Mouse (Mus musculus): ENCODE measurements around the gene Brd7. TPM values are rescaled to one million over a fixed set of nuclear protein-coding genes. Genes with fewer than 3 reads are reported as not detected.

Brd7 gene
- polyA plus RNA-seq, 1 experiment, result 13.1 TPM

GRCm38 (mm10) chr8:88328689-88329088 lies 33.3 kb downstream of the Brd7 start:
- Histone ChIP-seq H3K4me3 (ENCODE audit: low read depth, low read length) (no peak overlapping the region), H3K27me3 (ENCODE audit: control insufficient read depth, insufficient read depth, low read length) (no peaks in the 10 kb centered on the region), H3K27ac (ENCODE audit: insufficient read depth, low read depth, low read length) (no peak overlapping the region), H3K36me3 (ENCODE audit: control insufficient read depth, insufficient read depth, low read length) (peaks cover 54% of the 10 kb centered on the region), H3K4me1 (ENCODE audit: control insufficient read depth, insufficient read depth, insufficient read length, low read length) (no peaks in the 10 kb centered on the region)
- WGBS, result 87% methylated on average over 6 of the region's 6 CpGs
- TF ChIP-seq CTCF (IDR thresholded peaks at IDR 0.05; ENCODE audit: extremely low read depth, insufficient read length, insufficient replicate concordance, low read depth, low read length) (no peak), POLR2A (IDR thresholded peaks at IDR 0.05; ENCODE audit: low read depth, low read length) (no peak)

- TF ChIP-seq CTCF (IDR thresholded peaks at IDR 0.05; ENCODE audit: extremely low read depth, insufficient read length, insufficient replicate concordance, low read depth, low read length), result no peak
- no peak for TF ChIP-seq POLR2A (IDR thresholded peaks at IDR 0.05; ENCODE audit: low read depth, low read length)
- H3K36me3 ChIP-seq (ENCODE audit: control insufficient read depth, insufficient read depth, low read length), result peaks cover 37% of the 10 kb centered on the region
- no peak overlapping the region for H3K27ac ChIP-seq (ENCODE audit: insufficient read depth, low read depth, low read length)
- no peaks in the 10 kb centered on the region for H3K27me3 ChIP-seq (ENCODE audit: control insufficient read depth, insufficient read depth, low read length)
- H3K4me1 ChIP-seq (ENCODE audit: control insufficient read depth, insufficient read depth, insufficient read length, low read length), result no peaks in the 10 kb centered on the region
- 97% methylated on average over 12 of the region's 12 CpGs for WGBS
- no peak overlapping the region for H3K4me3 ChIP-seq (ENCODE audit: low read depth, low read length)
These were observed 35.7 kb downstream of the Brd7 start for GRCm38 (mm10) chr8:88326328-88326727.

- Histone ChIP-seq H3K36me3 (ENCODE audit: control insufficient read depth, insufficient read depth, low read length) (peaks cover 33% of the 10 kb centered on the region), H3K27ac (ENCODE audit: insufficient read depth, low read depth, low read length) (no peak overlapping the region), H3K4me1 (ENCODE audit: control insufficient read depth, insufficient read depth, insufficient read length, low read length) (no peaks in the 10 kb centered on the region), H3K27me3 (ENCODE audit: control insufficient read depth, insufficient read depth, low read length) (no peaks in the 10 kb centered on the region), H3K4me3 (ENCODE audit: low read depth, low read length) (no peak overlapping the region)
- TF ChIP-seq CTCF (IDR thresholded peaks at IDR 0.05; ENCODE audit: extremely low read depth, insufficient read length, insufficient replicate concordance, low read depth, low read length), result no peak
- TF ChIP-seq POLR2A (IDR thresholded peaks at IDR 0.05; ENCODE audit: low read depth, low read length), result no peak
- 85% methylated on average over 5 of the region's 5 CpGs for WGBS
These were observed 36.2 kb downstream of the Brd7 start for GRCm38 (mm10) chr8:88325795-88326194.

- Histone ChIP-seq H3K4me1 (ENCODE audit: control insufficient read depth, insufficient read depth, insufficient read length, low read length) (no peaks in the 10 kb centered on the region), H3K36me3 (ENCODE audit: control insufficient read depth, insufficient read depth, low read length) (peaks cover 30% of the 10 kb centered on the region), H3K27ac (ENCODE audit: insufficient read depth, low read depth, low read length) (no peak overlapping the region), H3K27me3 (ENCODE audit: control insufficient read depth, insufficient read depth, low read length) (no peaks in the 10 kb centered on the region), H3K4me3 (ENCODE audit: low read depth, low read length) (no peak overlapping the region)
- 50% methylated on average over 5 of the region's 5 CpGs for WGBS
- TF ChIP-seq POLR2A (IDR thresholded peaks at IDR 0.05; ENCODE audit: low read depth, low read length) (no peak), CTCF (IDR thresholded peaks at IDR 0.05; ENCODE audit: extremely low read depth, insufficient read length, insufficient replicate concordance, low read depth, low read length) (no peak)
These were observed 36.7 kb downstream of the Brd7 start for GRCm38 (mm10) chr8:88325251-88325650.

- Histone ChIP-seq H3K4me1 (ENCODE audit: control insufficient read depth, insufficient read depth, insufficient read length, low read length) (no peaks in the 10 kb centered on the region), H3K36me3 (ENCODE audit: control insufficient read depth, insufficient read depth, low read length) (peaks cover 27% of the 10 kb centered on the region)
These were observed 37.2 kb downstream of the Brd7 start for GRCm38 (mm10) chr8:88324760-88325159.

GRCm38 (mm10) chr8:88323523-88323922 lies 38.5 kb downstream of the Brd7 start:
- 63% methylated on average over 5 of the region's 5 CpGs for WGBS
- Histone ChIP-seq H3K4me3 (ENCODE audit: low read depth, low read length) (no peak overlapping the region), H3K36me3 (ENCODE audit: control insufficient read depth, insufficient read depth, low read length) (peaks cover 20% of the 10 kb centered on the region), H3K4me1 (ENCODE audit: control insufficient read depth, insufficient read depth, insufficient read length, low read length) (no peaks in the 10 kb centered on the region), H3K27me3 (ENCODE audit: control insufficient read depth, insufficient read depth, low read length) (no peaks in the 10 kb centered on the region), H3K27ac (ENCODE audit: insufficient read depth, low read depth, low read length) (no peak overlapping the region)
- TF ChIP-seq CTCF (IDR thresholded peaks at IDR 0.05; ENCODE audit: extremely low read depth, insufficient read length, insufficient replicate concordance, low read depth, low read length) (no peak), POLR2A (IDR thresholded peaks at IDR 0.05; ENCODE audit: low read depth, low read length) (no peak)

More at GRCm38 (mm10) chr8:88324760-88325159, 37.2 kb downstream of the Brd7 start:
- 80% methylated on average over 11 of the region's 11 CpGs for WGBS
- TF ChIP-seq CTCF (IDR thresholded peaks at IDR 0.05; ENCODE audit: extremely low read depth, insufficient read length, insufficient replicate concordance, low read depth, low read length) (no peak), POLR2A (IDR thresholded peaks at IDR 0.05; ENCODE audit: low read depth, low read length) (no peak)
- H3K27ac ChIP-seq (ENCODE audit: insufficient read depth, low read depth, low read length), result no peak overlapping the region
- H3K27me3 ChIP-seq (ENCODE audit: control insufficient read depth, insufficient read depth, low read length), result no peaks in the 10 kb centered on the region
- H3K4me3 ChIP-seq (ENCODE audit: low read depth, low read length), result no peak overlapping the region

GRCm38 (mm10) chr8:88321387-88321786 lies 40.6 kb downstream of the Brd7 start:
- TF ChIP-seq POLR2A (IDR thresholded peaks at IDR 0.05; ENCODE audit: low read depth, low read length), result no peak
- TF ChIP-seq CTCF (IDR thresholded peaks at IDR 0.05; ENCODE audit: extremely low read depth, insufficient read length, insufficient replicate concordance, low read depth, low read length), result no peak
- Histone ChIP-seq H3K4me1 (ENCODE audit: control insufficient read depth, insufficient read depth, insufficient read length, low read length) (no peaks in the 10 kb centered on the region), H3K4me3 (ENCODE audit: low read depth, low read length) (no peak overlapping the region), H3K27ac (ENCODE audit: insufficient read depth, low read depth, low read length) (no peak overlapping the region), H3K36me3 (ENCODE audit: control insufficient read depth, insufficient read depth, low read length) (peaks cover 9% of the 10 kb centered on the region), H3K27me3 (ENCODE audit: control insufficient read depth, insufficient read depth, low read length) (no peaks in the 10 kb centered on the region)
- WGBS, result 91% methylated on average over 5 of the region's 5 CpGs
